Mouse (Mus musculus): ENCODE data around the gene Slc16a1. TPM values are rescaled to one million over a fixed set of nuclear protein-coding genes. Genes with fewer than 3 reads are reported as not detected.

Slc16a1 gene
- polyA plus RNA-seq (2015; fragmentation: Illumina TruSeq; extraction: RNeasy Lipid Tissue Mini Kit (QIAGEN cat#74804); ENCODE audit: insufficient read depth, low replicate concordance): 49.9 TPM

DNA sequence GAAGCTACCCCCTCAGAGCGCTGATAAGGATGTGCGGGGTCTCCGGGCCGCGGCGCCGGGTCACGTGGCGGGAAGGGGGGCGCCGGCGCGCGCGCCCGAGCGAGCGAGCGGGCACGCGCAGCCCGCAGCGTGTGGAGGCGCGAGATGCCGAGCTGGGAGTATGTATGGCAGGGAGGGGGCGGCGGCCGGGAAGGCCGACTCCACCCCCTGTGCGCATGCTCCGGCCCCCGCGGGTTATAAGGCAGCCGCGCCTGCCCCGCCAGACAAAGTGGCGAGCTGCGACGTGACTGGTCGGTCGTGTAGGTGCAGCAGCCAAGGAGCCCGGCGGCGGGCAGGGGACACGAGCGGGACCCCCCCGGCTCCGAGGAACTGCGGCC lies at the start of gene Slc16a1:
Gene Slc16a1, plus strand, starts transcription at position 266 of the 377 bp plus-strand sequence.

Other genes with a start within 250 kb of the Slc16a1 start
- gene Lrig2, start 126.8 kb upstream of the Slc16a1 start, polyA plus RNA-seq (2015; fragmentation: Illumina TruSeq; extraction: RNeasy Lipid Tissue Mini Kit (QIAGEN cat#74804); ENCODE audit: insufficient read depth, low replicate concordance): 22.5 TPM
- gene Ppm1j, start 142.4 kb downstream of the Slc16a1 start, polyA plus RNA-seq (2015; fragmentation: Illumina TruSeq; extraction: RNeasy Lipid Tissue Mini Kit (QIAGEN cat#74804); ENCODE audit: insufficient read depth, low replicate concordance): 3.7 TPM
- 0.57 TPM for gene Fam19a3, start 143.2 kb downstream of the Slc16a1 start, polyA plus RNA-seq (2015; fragmentation: Illumina TruSeq; extraction: RNeasy Lipid Tissue Mini Kit (QIAGEN cat#74804); ENCODE audit: insufficient read depth, low replicate concordance)
- 17.6 TPM for gene Rhoc, start 149.7 kb downstream of the Slc16a1 start, polyA plus RNA-seq (2015; fragmentation: Illumina TruSeq; extraction: RNeasy Lipid Tissue Mini Kit (QIAGEN cat#74804); ENCODE audit: insufficient read depth, low replicate concordance)
- gene Mov10, start 179.9 kb downstream of the Slc16a1 start, polyA plus RNA-seq (2015; fragmentation: Illumina TruSeq; extraction: RNeasy Lipid Tissue Mini Kit (QIAGEN cat#74804); ENCODE audit: insufficient read depth, low replicate concordance): 11.7 TPM
- 19.2 TPM for gene St7l, start 225.3 kb downstream of the Slc16a1 start, polyA plus RNA-seq (2015; fragmentation: Illumina TruSeq; extraction: RNeasy Lipid Tissue Mini Kit (QIAGEN cat#74804); ENCODE audit: insufficient read depth, low replicate concordance)
- gene Capza1, start 225.8 kb downstream of the Slc16a1 start, polyA plus RNA-seq (2015; fragmentation: Illumina TruSeq; extraction: RNeasy Lipid Tissue Mini Kit (QIAGEN cat#74804); ENCODE audit: insufficient read depth, low replicate concordance): 351 TPM

Data from spleen, adult 10 weeks (tissue).